Mouse (Mus musculus): ENCODE data around the gene Nrxn3. TPM values are rescaled to one million over a fixed set of nuclear protein-coding genes. Genes with fewer than 3 reads are reported as not detected.

Gene Nrxn3
- polyA plus RNA-seq, 1 experiment from 2014 or later = 0.82 TPM

DNA sequence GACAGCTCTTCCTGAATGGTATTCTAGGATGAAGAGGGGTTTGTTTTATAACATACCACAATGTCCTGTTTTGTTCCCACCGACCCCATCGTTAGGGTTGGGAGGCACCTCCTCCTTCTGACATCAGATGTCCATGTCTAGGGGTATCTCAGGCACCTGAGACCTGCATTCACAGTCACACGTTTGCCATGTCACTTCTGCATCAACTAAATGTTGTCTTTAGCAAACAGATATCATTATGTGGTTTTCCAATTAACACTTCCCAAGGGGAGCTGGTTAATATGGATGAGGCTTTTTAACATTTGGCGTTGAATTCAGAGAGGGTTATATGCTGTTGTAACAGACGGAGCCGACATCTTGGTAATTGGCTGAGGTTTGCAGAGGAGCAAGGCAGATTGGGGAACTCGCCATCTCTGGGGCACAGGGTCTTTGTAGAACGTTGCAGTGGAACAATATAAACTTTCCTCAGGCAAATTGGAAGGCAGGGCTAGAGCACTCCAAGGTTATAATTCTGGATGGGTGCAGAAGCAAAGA lies 412.2 kb downstream of the Nrxn3 start:
- Histone ChIP-seq H3K27me3 (no peaks in the 10 kb centered on the region), H3K36me3 (no peaks in the 10 kb centered on the region), H3K9ac (no peak overlapping the region), H3K9me3 (replicated peaks) (no peaks in the 10 kb centered on the region), H3K4me1 (replicated peaks) (no peaks in the 10 kb centered on the region), H3K4me3 (replicated peaks) (no peak overlapping the region), H3K4me2 (no peak overlapping the region), H3K27ac (no peak overlapping the region)
- DNase-seq = no peak
- ATAC-seq (ENCODE audit: low read depth) = no peak
- 50% methylated on average over 8 of the region's 8 CpGs for WGBS (ENCODE audit: insufficient replicate concordance)

DNA sequence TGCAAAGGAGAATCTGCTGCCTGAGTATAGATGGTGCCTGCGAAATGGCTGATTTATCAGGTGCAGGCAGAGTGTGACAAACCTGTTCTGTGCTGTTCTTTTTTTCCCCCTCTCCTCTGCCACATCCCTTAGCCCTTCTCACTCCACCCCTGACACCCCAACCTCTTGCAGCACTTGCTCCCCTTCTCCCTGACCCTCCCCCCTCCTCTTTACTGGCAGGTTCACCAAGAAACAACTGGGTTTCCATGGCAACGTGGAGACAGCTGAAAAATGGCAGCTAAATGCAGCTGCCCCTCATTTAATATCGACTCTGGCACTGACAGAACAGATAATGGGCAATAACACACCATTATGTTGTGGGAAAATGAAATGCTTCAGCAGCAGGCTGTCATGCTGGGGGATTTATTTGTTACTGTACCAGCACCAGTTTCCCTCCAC lies 426.3 kb downstream of the Nrxn3 start:
- Histone ChIP-seq H3K27me3 (no peaks in the 10 kb centered on the region), H3K4me3 (replicated peaks) (no peak overlapping the region), H3K9ac (no peak overlapping the region), H3K27ac (no peak overlapping the region), H3K4me1 (replicated peaks) (no peaks in the 10 kb centered on the region), H3K9me3 (replicated peaks) (no peaks in the 10 kb centered on the region), H3K4me2 (no peak overlapping the region), H3K36me3 (no peaks in the 10 kb centered on the region)
- ATAC-seq (ENCODE audit: low read depth) (no peak), DNase-seq (no peak)
- WGBS (ENCODE audit: insufficient replicate concordance) = 27% methylated on average over 3 of the region's 3 CpGs

DNA sequence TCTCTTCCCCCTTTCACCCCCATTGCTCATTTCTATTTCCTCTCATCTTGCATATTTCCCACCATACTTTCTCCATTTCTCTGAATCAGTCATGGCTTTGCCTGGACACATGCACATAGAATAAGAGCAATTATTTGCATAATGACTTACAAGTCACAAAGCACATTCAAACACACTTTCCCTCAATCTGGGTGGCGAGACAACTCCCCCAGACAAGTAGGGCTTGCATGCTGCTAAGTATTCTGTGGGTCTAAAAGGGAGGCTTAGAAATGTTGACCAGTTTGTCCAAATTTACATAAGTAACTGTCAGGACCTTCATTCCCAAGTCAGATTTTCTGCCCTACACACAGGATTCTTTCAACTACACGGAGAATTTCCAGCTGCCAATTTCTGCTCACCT lies 426.8 kb downstream of the Nrxn3 start:
- no peaks in the 10 kb centered on the region for H3K9me3 ChIP-seq (replicated peaks)
- no peaks in the 10 kb centered on the region for H3K4me1 ChIP-seq (replicated peaks)
- no peaks in the 10 kb centered on the region for H3K36me3 ChIP-seq
- no peak overlapping the region for H3K4me3 ChIP-seq (replicated peaks)
- DNase-seq (no peak), ATAC-seq (ENCODE audit: low read depth) (no peak)
- no peak overlapping the region for H3K27ac ChIP-seq
- WGBS (ENCODE audit: insufficient replicate concordance) = 42% methylated on average over 2 of the region's 2 CpGs
- H3K9ac ChIP-seq = no peak overlapping the region
- H3K4me2 ChIP-seq = no peak overlapping the region
- H3K27me3 ChIP-seq = no peaks in the 10 kb centered on the region

DNA sequence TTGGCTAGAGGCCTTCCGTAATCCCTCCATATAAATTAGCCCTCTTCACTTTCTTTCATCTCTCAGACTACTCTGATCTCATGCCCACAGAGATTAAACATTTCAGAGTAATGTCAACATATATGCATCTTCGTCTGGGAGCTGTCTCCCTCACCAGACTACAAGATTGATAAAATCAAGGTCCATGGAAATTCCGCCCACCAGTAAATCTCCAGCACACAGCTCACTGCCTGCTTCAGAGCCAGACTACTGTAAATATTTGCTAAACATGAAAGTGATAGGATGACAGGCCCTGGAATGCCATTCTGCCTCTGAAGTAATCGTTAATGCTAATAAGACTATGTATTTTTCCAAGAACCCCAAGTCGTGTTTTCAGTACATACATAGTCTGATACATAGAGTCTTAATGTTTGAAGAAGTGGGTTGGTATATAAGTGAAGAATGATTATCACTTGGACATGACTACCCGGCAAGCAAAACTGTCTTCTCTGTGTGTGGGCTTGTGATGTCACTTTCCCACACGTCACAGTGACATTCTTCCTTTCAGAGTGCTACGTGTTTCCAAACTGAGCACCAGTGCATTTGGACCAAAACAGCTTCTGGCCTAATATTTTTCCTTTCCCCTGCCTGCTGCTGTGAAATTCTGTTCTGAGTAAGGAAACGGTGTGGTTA lies 433.5 kb downstream of the Nrxn3 start:
- Histone ChIP-seq H3K9me3 (replicated peaks) (no peaks in the 10 kb centered on the region), H3K9ac (no peak overlapping the region), H3K36me3 (no peaks in the 10 kb centered on the region), H3K4me1 (replicated peaks) (no peaks in the 10 kb centered on the region), H3K27me3 (no peaks in the 10 kb centered on the region), H3K4me2 (no peak overlapping the region), H3K4me3 (replicated peaks) (no peak overlapping the region), H3K27ac (no peak overlapping the region)
- DNase-seq (no peak), ATAC-seq (ENCODE audit: low read depth) (no peak)
- 57% methylated on average over 9 of the region's 9 CpGs for WGBS (ENCODE audit: insufficient replicate concordance)

DNA sequence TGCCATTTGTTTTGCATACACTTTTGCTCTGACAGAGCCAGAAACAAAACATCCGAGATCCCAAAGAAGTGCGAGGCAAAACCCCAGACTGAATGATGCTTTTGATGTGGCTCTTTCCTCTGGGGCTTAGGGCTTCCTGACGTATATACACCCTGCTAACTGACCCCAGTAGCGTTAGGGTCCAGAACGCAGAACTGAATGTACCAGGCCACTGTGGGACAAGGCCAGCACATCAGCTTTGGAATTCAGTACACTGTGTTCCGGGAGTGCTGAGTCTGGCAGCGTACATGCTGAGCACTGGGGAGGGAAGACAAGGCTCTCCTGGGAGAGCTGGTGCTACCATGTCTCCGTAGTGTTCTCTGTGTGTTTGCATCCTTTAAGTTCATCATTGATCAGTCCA lies 436.7 kb downstream of the Nrxn3 start:
- Histone ChIP-seq H3K4me3 (replicated peaks) (no peak overlapping the region), H3K4me1 (replicated peaks) (no peaks in the 10 kb centered on the region), H3K27ac (no peak overlapping the region), H3K36me3 (no peaks in the 10 kb centered on the region), H3K4me2 (no peak overlapping the region), H3K27me3 (no peaks in the 10 kb centered on the region), H3K9me3 (replicated peaks) (no peaks in the 10 kb centered on the region), H3K9ac (no peak overlapping the region)
- no peak for ATAC-seq (ENCODE audit: low read depth)
- WGBS (ENCODE audit: insufficient replicate concordance) = 53% methylated on average over 8 of the region's 8 CpGs
- DNase-seq = no peak

DNA sequence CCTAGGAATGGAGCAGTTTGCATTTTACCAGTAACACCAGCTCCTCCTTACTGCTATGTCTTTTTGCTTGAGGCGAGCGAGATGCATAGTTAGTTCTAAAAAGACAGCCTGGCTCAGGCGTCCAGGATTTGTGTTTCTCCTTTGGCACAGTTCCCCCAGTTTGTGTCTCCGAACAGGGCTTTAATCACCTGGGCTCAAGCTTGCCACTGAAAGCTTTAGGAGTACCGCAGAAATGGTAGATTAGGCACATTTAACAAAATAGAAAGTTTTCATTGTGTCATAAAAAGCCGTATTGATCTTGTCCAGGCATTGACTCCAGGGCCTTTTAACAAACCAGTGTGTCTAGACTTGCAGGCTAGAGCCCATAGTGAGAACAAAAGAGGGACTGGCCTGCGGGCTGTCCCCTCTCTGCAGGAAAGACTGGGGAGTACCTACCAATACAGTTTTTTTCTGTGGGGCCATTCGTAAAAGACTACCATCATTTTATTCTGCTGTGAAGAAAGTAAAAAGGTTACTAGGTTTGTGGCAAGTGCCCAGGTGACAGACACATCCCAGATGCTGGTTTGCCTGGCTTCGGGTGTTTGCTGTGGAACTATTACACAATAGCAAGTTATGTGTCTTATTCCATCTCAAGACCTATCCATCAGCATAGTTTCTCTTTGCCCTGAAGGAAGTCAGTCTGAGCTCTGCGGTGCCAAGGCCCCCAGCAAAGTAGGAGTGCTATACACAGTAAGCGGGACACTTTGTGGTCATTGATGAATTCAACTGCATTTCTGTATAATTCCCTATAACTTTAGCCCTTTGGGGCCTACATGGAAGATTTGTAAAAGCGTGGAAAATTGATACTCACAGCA lies 451.9 kb downstream of the Nrxn3 start:
- Histone ChIP-seq H3K4me1 (replicated peaks) (no peaks in the 10 kb centered on the region), H3K27me3 (no peaks in the 10 kb centered on the region), H3K9ac (no peak overlapping the region), H3K4me3 (replicated peaks) (no peak overlapping the region), H3K4me2 (no peak overlapping the region), H3K27ac (no peak overlapping the region), H3K9me3 (replicated peaks) (no peaks in the 10 kb centered on the region), H3K36me3 (no peaks in the 10 kb centered on the region)
- 58% methylated on average over 12 of the region's 12 CpGs for WGBS (ENCODE audit: insufficient replicate concordance)
- DNase-seq (no peak), ATAC-seq (ENCODE audit: low read depth) (no peak)

DNA sequence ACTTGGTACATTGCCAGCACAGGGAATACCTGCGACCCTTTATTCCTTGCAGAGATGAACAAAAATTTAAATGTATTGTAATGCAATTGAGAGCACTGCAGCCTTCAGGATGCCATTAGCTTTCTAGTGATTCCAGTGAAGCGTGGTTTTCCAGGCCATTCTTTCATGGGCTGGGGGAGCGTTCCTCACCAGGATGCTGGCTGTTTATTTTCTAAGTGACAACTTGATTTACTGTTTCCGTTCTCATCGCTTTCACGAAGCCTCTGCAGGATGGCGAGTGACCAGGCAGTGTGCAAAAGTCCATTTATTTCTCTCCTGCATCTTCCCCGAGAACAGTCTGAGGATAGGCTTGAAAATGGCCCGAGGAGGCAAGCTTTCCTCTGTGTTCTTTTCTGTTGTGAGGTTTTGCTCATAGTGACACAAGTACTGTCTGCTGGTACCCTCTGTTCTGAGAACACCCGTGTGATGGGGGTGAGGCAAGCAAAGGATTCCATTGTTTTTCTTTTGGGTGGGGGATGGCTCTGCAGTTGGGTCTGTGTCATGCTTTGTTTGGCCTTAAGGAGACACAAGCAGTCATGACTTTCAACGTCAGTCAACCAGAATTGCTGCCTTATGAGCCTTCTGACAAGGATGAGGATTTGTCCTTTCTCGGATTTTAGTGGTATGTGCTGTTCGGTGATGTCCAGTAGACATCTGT lies 457.4 kb downstream of the Nrxn3 start:
- no peak overlapping the region for H3K9ac ChIP-seq
- no peaks in the 10 kb centered on the region for H3K9me3 ChIP-seq (replicated peaks)
- H3K27me3 ChIP-seq = no peaks in the 10 kb centered on the region
- no peaks in the 10 kb centered on the region for H3K36me3 ChIP-seq
- no peak overlapping the region for H3K27ac ChIP-seq
- no peak overlapping the region for H3K4me2 ChIP-seq
- DNase-seq = no peak
- ATAC-seq (ENCODE audit: low read depth) = no peak
- 51% methylated on average over 13 of the region's 13 CpGs for WGBS (ENCODE audit: insufficient replicate concordance)
- no peak overlapping the region for H3K4me3 ChIP-seq (replicated peaks)
- no peaks in the 10 kb centered on the region for H3K4me1 ChIP-seq (replicated peaks)

DNA sequence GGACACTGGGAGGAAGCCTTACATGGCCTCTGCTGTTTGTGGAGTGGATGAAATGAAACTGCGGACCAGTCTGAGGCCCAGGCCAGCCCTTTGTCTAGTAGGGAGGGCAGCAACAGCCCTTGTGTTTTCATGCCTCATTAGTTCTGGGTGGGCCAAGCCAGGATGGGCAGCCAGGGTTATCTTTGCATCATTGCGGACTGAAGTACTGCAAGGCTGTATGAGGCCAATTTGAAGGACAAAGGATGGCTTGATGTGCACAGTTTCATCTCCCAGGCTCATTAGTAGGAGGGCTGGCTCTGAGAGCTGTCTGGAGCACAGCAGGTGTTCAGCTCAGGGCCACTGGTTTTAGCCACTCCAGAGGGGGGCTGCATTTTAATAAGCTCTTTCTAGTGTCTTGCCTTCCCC lies 458.5 kb downstream of the Nrxn3 start:
- Histone ChIP-seq H3K36me3 (no peaks in the 10 kb centered on the region), H3K4me2 (no peak overlapping the region), H3K27ac (no peak overlapping the region), H3K9ac (no peak overlapping the region), H3K4me3 (replicated peaks) (no peak overlapping the region), H3K9me3 (replicated peaks) (no peaks in the 10 kb centered on the region), H3K27me3 (no peaks in the 10 kb centered on the region), H3K4me1 (replicated peaks) (no peaks in the 10 kb centered on the region)
- 52% methylated on average over 2 of the region's 2 CpGs for WGBS (ENCODE audit: insufficient replicate concordance)
- ATAC-seq (ENCODE audit: low read depth) (no peak), DNase-seq (no peak)

DNA sequence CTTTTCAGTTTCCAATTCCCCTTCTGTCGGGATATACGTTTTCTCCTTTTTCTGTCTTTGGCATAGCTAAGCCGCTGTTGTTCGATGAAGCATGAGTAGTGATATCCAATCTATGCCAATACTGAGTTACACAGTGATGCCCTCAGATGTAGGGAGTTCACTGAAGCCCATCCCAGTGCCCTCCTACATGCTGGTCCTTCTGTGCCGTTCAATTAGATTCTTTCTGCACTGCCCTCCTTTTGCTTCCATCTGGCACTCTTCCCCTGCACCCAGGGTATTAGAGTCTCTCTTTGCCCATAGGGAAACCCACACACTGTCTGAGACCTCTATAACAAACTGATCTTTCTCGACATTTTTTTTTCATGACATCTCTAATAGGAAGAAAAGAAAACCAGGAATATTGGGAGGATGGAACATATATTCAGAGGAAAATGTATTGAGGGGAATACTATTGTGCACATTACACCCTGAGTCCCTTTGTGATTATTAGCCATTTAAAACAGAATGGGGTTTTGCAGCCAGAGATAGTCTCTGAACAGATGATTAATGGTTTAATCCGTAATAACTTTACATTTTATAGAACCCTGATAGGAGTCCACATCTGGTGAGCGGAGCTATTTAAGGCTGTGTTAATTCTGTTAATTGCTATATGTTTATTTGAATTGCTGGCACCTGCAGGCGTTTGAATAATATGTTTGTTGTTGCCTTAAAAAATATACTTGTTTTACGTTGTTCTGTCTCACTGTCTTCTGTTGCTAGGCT lies 476.3 kb downstream of the Nrxn3 start:
- Histone ChIP-seq H3K27me3 (no peaks in the 10 kb centered on the region), H3K9ac (no peak overlapping the region), H3K4me1 (replicated peaks) (no peaks in the 10 kb centered on the region), H3K4me2 (no peak overlapping the region), H3K27ac (no peak overlapping the region), H3K36me3 (no peaks in the 10 kb centered on the region), H3K4me3 (replicated peaks) (no peak overlapping the region), H3K9me3 (replicated peaks) (no peaks in the 10 kb centered on the region; the same call in 1 of the 2 replicates)
- DNase-seq (no peak), ATAC-seq (ENCODE audit: low read depth) (no peak)
- WGBS (ENCODE audit: insufficient replicate concordance) = 60% methylated on average over 10 of the region's 10 CpGs

DNA sequence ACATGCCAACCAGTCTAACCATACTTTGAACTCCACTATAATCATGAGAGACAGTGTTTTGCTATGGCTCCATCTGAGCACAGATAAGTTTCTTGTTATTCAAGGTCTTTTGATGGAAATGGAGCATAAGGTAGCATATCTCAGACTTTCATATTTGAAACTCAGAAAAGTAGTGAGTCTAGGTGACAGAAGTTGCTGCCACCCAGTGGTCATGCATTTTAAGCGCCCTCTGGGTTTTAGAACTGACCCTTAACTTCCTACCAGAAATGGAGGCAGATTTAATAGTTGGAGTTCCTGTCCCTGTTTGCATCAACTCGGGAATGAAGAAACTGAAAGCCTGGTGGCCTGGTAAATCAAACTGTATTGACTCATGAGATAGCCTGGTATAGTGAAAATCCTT lies 488.9 kb downstream of the Nrxn3 start:
- ATAC-seq (ENCODE audit: low read depth) = no peak
- no peaks in the 10 kb centered on the region for H3K4me1 ChIP-seq (replicated peaks)
- H3K27me3 ChIP-seq = no peaks in the 10 kb centered on the region
- no peak overlapping the region for H3K4me3 ChIP-seq (replicated peaks)
- H3K36me3 ChIP-seq = no peaks in the 10 kb centered on the region
- 27% methylated on average over 2 of the region's 2 CpGs for WGBS (ENCODE audit: insufficient replicate concordance)
- no peak for DNase-seq
- no peak overlapping the region for H3K27ac ChIP-seq
- no peaks in the 10 kb centered on the region for H3K9me3 ChIP-seq (replicated peaks)
- no peak overlapping the region for H3K4me2 ChIP-seq
- no peak overlapping the region for H3K9ac ChIP-seq

DNA sequence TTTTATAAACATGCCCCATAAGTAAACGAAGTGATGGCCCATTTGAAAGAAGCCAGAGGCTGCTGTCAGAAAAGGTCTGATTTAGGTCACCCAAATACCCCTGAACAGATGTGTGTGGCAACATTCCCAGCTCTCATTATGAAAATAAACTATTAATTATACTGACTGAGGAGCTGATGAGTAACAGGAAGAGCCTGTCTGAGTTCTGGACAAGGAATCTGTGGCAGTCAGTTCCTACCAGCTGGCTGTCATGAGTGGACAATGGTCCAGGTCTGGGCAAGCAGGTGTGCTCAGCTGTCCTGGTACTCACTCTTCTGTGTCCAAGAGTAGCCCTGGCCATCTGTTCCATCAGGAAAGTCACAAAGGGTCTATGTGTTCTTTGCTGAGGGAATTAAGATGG lies 517.1 kb downstream of the Nrxn3 start:
- Histone ChIP-seq H3K9me3 (replicated peaks) (no peaks in the 10 kb centered on the region), H3K27ac (no peak overlapping the region), H3K9ac (no peak overlapping the region), H3K27me3 (no peaks in the 10 kb centered on the region), H3K4me2 (no peak overlapping the region), H3K4me1 (replicated peaks) (no peaks in the 10 kb centered on the region), H3K36me3 (no peaks in the 10 kb centered on the region), H3K4me3 (replicated peaks) (no peak overlapping the region)
- no peak for ATAC-seq (ENCODE audit: low read depth)
- no peak for DNase-seq
- 15% methylated on average over 1 of the region's 1 CpGs for WGBS (ENCODE audit: insufficient replicate concordance)
